Mouse (Mus musculus): ENCODE data around the gene Tas2r105.

The Tas2r105 gene

DNA sequence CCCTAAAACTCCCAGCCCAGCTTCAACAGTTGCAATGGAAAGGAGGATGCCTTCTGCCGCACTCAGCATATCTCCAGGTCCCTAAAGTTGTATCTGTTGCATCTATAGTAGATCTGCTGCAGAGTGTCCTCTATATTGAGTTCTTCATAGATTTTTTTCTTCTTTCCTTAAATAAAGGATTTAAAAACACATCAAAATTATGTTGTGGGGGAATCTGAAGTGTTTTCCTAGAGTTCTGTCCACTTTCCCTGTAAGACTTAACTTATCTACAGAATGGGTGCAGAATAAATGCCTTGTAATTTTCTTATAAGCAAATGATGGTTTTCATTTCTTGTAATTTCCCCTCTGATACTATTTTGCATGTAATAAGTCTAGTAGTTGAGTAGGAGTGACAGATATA is at the start of gene Tas2r105:
Gene Tas2r105 (minus strand): TSS at position 101 of the 400 bp plus-strand sequence.
- DNase-seq, result no peak

DNA sequence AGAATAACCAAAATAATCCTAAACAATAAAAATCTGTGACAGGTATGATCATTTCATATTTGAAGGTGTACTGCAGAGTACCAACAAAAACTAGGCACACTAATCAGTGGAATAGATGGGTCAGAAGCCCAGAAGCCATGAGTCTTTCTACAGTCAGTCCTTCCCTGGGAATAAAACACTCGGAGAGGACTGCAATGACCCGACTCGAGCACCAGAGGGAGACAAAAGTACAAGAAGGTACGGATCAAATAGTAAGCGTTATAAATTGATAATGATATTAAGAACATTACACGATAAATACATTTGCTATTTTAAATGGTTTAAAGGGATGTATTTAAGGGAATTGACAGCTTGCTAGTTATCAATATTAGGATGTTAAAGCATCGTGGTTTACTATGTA is 25.5 kb upstream of the Tas2r105 start:
- no peak for DNase-seq

DNA sequence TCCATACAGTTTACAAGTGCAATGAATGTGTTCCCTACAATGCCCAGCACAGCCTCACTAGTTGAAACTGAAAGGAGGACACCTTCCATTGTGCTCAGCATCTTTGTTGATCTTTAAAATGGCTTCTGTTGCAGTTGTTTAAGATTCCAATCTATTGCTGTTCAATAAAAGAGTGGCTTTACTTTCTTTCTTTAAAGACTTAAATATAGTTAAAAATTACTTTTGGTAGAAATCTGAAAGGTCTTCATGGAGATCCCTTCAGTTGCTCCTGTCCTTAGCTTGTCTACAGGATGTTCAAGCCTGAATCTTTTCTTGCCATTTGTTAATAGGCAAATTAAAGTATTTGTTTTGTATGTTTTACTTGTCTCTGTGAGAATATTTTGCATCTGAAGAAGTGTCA is 2.7 kb upstream of the Tas2r105 start, which contains the start of gene Tas2r114:
Gene Tas2r114 (minus strand): TSS at position 101 of the 400 bp plus-strand sequence.
- DNase-seq, result no peak

DNA sequence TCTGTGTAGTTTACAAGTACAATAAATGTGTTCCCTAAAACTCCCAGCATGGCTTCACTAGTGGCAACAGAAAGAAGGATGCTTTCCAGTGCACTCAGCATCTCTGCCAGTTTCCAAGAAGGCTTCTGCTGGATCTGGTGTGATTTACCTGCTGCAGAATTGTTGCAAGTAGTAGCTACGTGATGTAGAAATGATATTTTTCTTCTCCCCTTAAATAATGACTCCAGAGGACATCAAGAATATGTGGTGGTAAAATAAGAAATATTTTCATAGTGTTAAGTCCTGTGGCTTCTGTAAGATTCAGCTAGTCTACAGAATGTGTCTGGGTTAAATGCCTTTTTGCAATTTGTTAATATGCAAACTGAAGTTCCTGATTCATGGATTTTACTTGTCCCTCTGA is 1.7 kb downstream of the Tas2r105 start, which contains the start of gene Tas2r104:
Gene Tas2r104 (minus strand): TSS at position 101 of the 400 bp plus-strand sequence.
- no peak for DNase-seq

DNA sequence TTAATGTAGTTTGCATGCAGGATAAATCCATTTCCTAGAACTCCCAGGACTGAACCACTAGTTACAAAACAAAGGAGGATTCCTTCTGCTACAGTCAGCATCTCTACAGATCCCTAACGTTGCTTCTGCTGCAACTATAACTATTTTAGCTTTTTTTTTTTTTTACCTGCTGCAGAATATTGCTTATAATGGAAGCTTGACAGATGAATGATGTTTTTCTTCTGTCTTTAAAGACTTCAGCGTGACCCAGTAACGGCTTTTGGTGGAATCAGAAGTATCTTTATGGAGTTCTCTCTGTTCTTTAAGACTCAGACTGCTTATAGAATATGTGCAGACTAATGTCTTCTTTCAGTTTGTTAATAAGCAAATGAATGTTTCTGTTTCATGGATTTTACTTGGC is 8.5 kb downstream of the Tas2r105 start, which contains the start of gene Tas2r106:
Gene Tas2r106 (minus strand): TSS at position 101 of the 400 bp plus-strand sequence.
- DNase-seq, result no peak

DNA sequence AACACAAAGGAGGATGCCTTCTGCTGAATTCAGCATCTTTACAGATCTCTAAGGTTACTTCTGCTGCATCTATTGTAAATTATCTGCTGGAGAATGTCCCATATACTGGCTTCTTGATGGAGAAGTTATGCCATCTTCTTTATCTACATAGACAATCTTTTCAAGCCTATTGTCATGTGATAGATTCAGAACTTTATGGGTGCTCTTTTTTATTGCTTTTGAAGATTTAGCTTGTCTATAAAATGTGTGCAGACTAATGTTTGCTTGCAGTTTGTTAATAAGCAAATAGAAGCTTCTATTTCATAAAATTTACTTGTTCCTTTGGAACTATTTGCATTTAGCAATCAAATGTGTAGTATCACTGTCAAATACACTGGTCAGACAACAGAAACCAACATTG is 27.2 kb downstream of the Tas2r105 start, which contains the start of gene Tas2r107:
Gene Tas2r107 (minus strand): TSS at position 101 of the 400 bp plus-strand sequence.
- DNase-seq, result no peak

All from cerebellum, adult 11 months (tissue).